Mouse (Mus musculus): ENCODE data around the gene Mxd3. TPM values are rescaled to one million over a fixed set of nuclear protein-coding genes. Genes with fewer than 3 reads are reported as not detected.
A peak's percentile ranks its signal among the peaks of the same experiment; 100 is the strongest.

Gene Mxd3
- polyA plus RNA-seq, 1 experiment = 14.3 TPM

GRCm38 (mm10) chr13:55327633-55328032, 2.0 kb downstream of the Mxd3 start:
- H3K27ac ChIP-seq (ENCODE audit: insufficient read depth, low read length) = no peak overlapping the region
- H3K36me3 ChIP-seq (ENCODE audit: control insufficient read depth, insufficient read depth, low read length) = peaks cover 21% of the 10 kb centered on the region
- H3K4me1 ChIP-seq (ENCODE audit: control insufficient read depth, insufficient read depth, insufficient read length) = peaks cover 19% of the 10 kb centered on the region; the same call in 1 of the 2 replicates
- no peak overlapping the region for H3K4me3 ChIP-seq (ENCODE audit: extremely low read depth, insufficient read depth, insufficient read length)
- peak; percentile 87 for TF ChIP-seq CTCF (IDR thresholded peaks at IDR 0.05; ENCODE audit: extremely low read depth, insufficient read depth, insufficient read length, insufficient replicate concordance)
- no peak for TF ChIP-seq POLR2A (IDR thresholded peaks at IDR 0.05; ENCODE audit: low read depth, low read length)
- no peaks in the 10 kb centered on the region for H3K27me3 ChIP-seq (ENCODE audit: control insufficient read depth, insufficient read depth, low read length)
- peak; percentile 85 to 87 for DNase-seq (ENCODE audit: low read depth in 1 of 2, low spot score in 2 of 2)
- 14% methylated on average over 8 of the region's 8 CpGs for WGBS

- TF ChIP-seq CTCF (IDR thresholded peaks at IDR 0.05; ENCODE audit: extremely low read depth, insufficient read depth, insufficient read length, insufficient replicate concordance) (no peak), POLR2A (IDR thresholded peaks at IDR 0.05; ENCODE audit: low read depth, low read length) (no peak)
Observed at GRCm38 (mm10) chr13:55327169-55327568, 2.5 kb downstream of the Mxd3 start.

GRCm38 (mm10) chr13:55325596-55325995, 4.0 kb downstream of the Mxd3 start:
- Histone ChIP-seq H3K27ac (ENCODE audit: insufficient read depth, low read length) (no peak overlapping the region), H3K27me3 (ENCODE audit: control insufficient read depth, insufficient read depth, low read length) (no peaks in the 10 kb centered on the region), H3K4me1 (ENCODE audit: control insufficient read depth, insufficient read depth, insufficient read length) (peaks cover 28% of the 10 kb centered on the region), H3K36me3 (ENCODE audit: control insufficient read depth, insufficient read depth, low read length) (peaks cover 21% of the 10 kb centered on the region), H3K4me3 (ENCODE audit: extremely low read depth, insufficient read depth, insufficient read length) (no peak overlapping the region)
- TF ChIP-seq POLR2A (IDR thresholded peaks at IDR 0.05; ENCODE audit: low read depth, low read length) (no peak), CTCF (IDR thresholded peaks at IDR 0.05; ENCODE audit: extremely low read depth, insufficient read depth, insufficient read length, insufficient replicate concordance) (no peak)
- no peak for DNase-seq (ENCODE audit: low read depth in 1 of 2, low spot score in 2 of 2)
- 95% methylated on average over 11 of the region's 11 CpGs for WGBS

More at GRCm38 (mm10) chr13:55327169-55327568, 2.5 kb downstream of the Mxd3 start:
- 85% methylated on average over 4 of the region's 4 CpGs for WGBS
- Histone ChIP-seq H3K27ac (ENCODE audit: insufficient read depth, low read length) (0 out of 2 replicates have a peak overlapping the region, but pooled peaks have one; percentile 8), H3K4me1 (ENCODE audit: control insufficient read depth, insufficient read depth, insufficient read length) (peaks cover 21% of the 10 kb centered on the region; the same call in 1 of the 2 replicates), H3K4me3 (ENCODE audit: extremely low read depth, insufficient read depth, insufficient read length) (no peak overlapping the region), H3K27me3 (ENCODE audit: control insufficient read depth, insufficient read depth, low read length) (no peaks in the 10 kb centered on the region), H3K36me3 (ENCODE audit: control insufficient read depth, insufficient read depth, low read length) (peaks cover 21% of the 10 kb centered on the region)
- DNase-seq (ENCODE audit: low read depth in 1 of 2, low spot score in 2 of 2) = no peak

- H3K4me3 ChIP-seq (ENCODE audit: extremely low read depth, insufficient read depth, insufficient read length) = peak overlapping the region; percentile 88
- peak overlapping the region; percentile 77 for H3K27ac ChIP-seq (ENCODE audit: insufficient read depth, low read length)
- H3K27me3 ChIP-seq (ENCODE audit: control insufficient read depth, insufficient read depth, low read length) = no peaks in the 10 kb centered on the region
- DNase-seq (ENCODE audit: low read depth in 1 of 2, low spot score in 2 of 2) = no peak
- under 1% methylated on average over 31 of the region's 31 CpGs for WGBS
- peaks cover 32% of the 10 kb centered on the region for H3K4me1 ChIP-seq (ENCODE audit: control insufficient read depth, insufficient read depth, insufficient read length)
- TF ChIP-seq POLR2A (IDR thresholded peaks at IDR 0.05; ENCODE audit: low read depth, low read length) = no peak
- peak; percentile 14; the same call in 1 of the 2 replicates for TF ChIP-seq CTCF (IDR thresholded peaks at IDR 0.05; ENCODE audit: extremely low read depth, insufficient read depth, insufficient read length, insufficient replicate concordance)
- H3K36me3 ChIP-seq (ENCODE audit: control insufficient read depth, insufficient read depth, low read length) = peaks cover 21% of the 10 kb centered on the region
Observed at GRCm38 (mm10) chr13:55322130-55322825, 7.3 kb downstream of the Mxd3 start.

GRCm38 (mm10) chr13:55321434-55322129, 8.0 kb downstream of the Mxd3 start, which contains the start of gene Rab24:
Gene Rab24 (minus strand): TSS chr13:55321946.
- WGBS = 1% methylated on average over 73 of the region's 73 CpGs
- DNase-seq (ENCODE audit: low read depth in 1 of 2, low spot score in 2 of 2) = peak; percentile 59 to 84
- H3K36me3 ChIP-seq (ENCODE audit: control insufficient read depth, insufficient read depth, low read length) = peaks cover 21% of the 10 kb centered on the region

GRCm38 (mm10) chr13:55319931-55320533, 9.6 kb downstream of the Mxd3 start, which contains the start of gene Prelid1:
Gene Prelid1 (plus strand): TSS chr13:55320500.
- peaks cover 13% of the 10 kb centered on the region; the same call in 1 of the 2 replicates for H3K36me3 ChIP-seq (ENCODE audit: control insufficient read depth, insufficient read depth, low read length)
- no peaks in the 10 kb centered on the region for H3K27me3 ChIP-seq (ENCODE audit: control insufficient read depth, insufficient read depth, low read length)
- H3K4me3 ChIP-seq (ENCODE audit: extremely low read depth, insufficient read depth, insufficient read length) = peak within 1 kb of the TSS; percentile 88
- TF ChIP-seq CTCF (IDR thresholded peaks at IDR 0.05; ENCODE audit: extremely low read depth, insufficient read depth, insufficient read length, insufficient replicate concordance) (no peak), POLR2A (IDR thresholded peaks at IDR 0.05; ENCODE audit: low read depth, low read length) (no peak)
- 92% methylated on average over 4 of the region's 4 CpGs for WGBS
- DNase-seq (ENCODE audit: low read depth in 1 of 2, low spot score in 2 of 2) = no peak
- 0 out of 2 replicates have a peak within 1 kb of the TSS, but pooled peaks have one; percentile 9 for H3K27ac ChIP-seq (ENCODE audit: insufficient read depth, low read length)
- peaks cover 33% of the 10 kb centered on the region for H3K4me1 ChIP-seq (ENCODE audit: control insufficient read depth, insufficient read depth, insufficient read length)

More at GRCm38 (mm10) chr13:55321434-55322129, 8.0 kb downstream of the Mxd3 start, which contains the start of gene Rab24:
- H3K4me3 ChIP-seq (ENCODE audit: extremely low read depth, insufficient read depth, insufficient read length) = peak within 1 kb of the TSS; percentile 88
- H3K27ac ChIP-seq (ENCODE audit: insufficient read depth, low read length) = peak within 1 kb of the TSS; percentile 77
- no peak for TF ChIP-seq CTCF (IDR thresholded peaks at IDR 0.05; ENCODE audit: extremely low read depth, insufficient read depth, insufficient read length, insufficient replicate concordance)
- TF ChIP-seq POLR2A (IDR thresholded peaks at IDR 0.05; ENCODE audit: low read depth, low read length) = peak; percentile 49
- no peaks in the 10 kb centered on the region for H3K27me3 ChIP-seq (ENCODE audit: control insufficient read depth, insufficient read depth, low read length)
- H3K4me1 ChIP-seq (ENCODE audit: control insufficient read depth, insufficient read depth, insufficient read length) = peaks cover 33% of the 10 kb centered on the region

All from spleen, adult 2 months (tissue).